Mouse (Mus musculus): ENCODE data around the gene Tlcd2.

- TF ChIP-seq CTCF (IDR thresholded peaks at IDR 0.05) = no peak
- TF ChIP-seq EP300 (IDR thresholded peaks at IDR 0.05; ENCODE audit: insufficient read depth, low read depth, low read length) = no peak
- no peak for TF ChIP-seq POLR2A (IDR thresholded peaks at IDR 0.05; ENCODE audit: insufficient read depth, low read depth, low read length)
Measured at GRCm38 (mm10) chr11:75420037-75420436, 41.5 kb upstream of the Tlcd2 start.

Data from heart, adult 2 months (tissue).